Mouse (Mus musculus) embryonic facial prominence, embryonic 14.5 days (tissue): ENCODE data around the gene Bfar. TPM values are rescaled to one million over a fixed set of nuclear protein-coding genes. Genes with fewer than 3 reads are reported as not detected.
"Not testable (repeated sequence)": the region's sequence is repeated elsewhere in the genome, so short reads cannot be mapped to it uniquely, and the experiment has no call there.

ENCODE experiments used
- ATAC-seq: fragments of 200-750 bp; cut with Nextera tagmentation; 2 replicates; pipeline ENCODE4 v1.8.0; 2017; ENCODE audit warnings: low read depth, moderate number of reproducible peaks, moderate TSS enrichment
- DNase-seq: peaks from one replicate; pipeline ENCODE4 v3.0.0-alpha.2; 2015; ENCODE audit warnings: low spot score
- H3K27ac ChIP-seq: fragments of 300-500 bp; sonication (generic); replicated peaks from 2 replicates; pipeline ENCODE4 v1.5.1; 2014; ENCODE audit warnings: low read depth, mild to moderate bottlenecking, low read length, moderate library complexity
- H3K27me3 ChIP-seq: fragments of 300-500 bp; sonication (generic); replicated peaks from 2 replicates; pipeline ENCODE4 v1.6.1; 2014; ENCODE audit warnings: low read length; ENCODE audit not compliant: control insufficient read depth, insufficient read depth
- H3K36me3 ChIP-seq: fragments of 300-500 bp; sonication (generic); 2 replicates; pipeline ENCODE4 v1.6.1; 2014; ENCODE audit warnings: low read length, mixed read lengths; ENCODE audit not compliant: control insufficient read depth, insufficient read depth
- H3K4me1 ChIP-seq: fragments of 300-500 bp; sonication (generic); 2 replicates; pipeline ENCODE4 v1.6.1; 2014; ENCODE audit warnings: antibody characterized with exemption, low read length; ENCODE audit not compliant: control insufficient read depth, insufficient read depth
- H3K4me2 ChIP-seq: fragments of 300-500 bp; sonication (generic); 2 replicates; pipeline ENCODE4 v1.6.1; 2014; ENCODE audit warnings: low read depth, mild to moderate bottlenecking, low read length, moderate library complexity, mixed read lengths
- H3K4me3 ChIP-seq: fragments of 300-500 bp; sonication (generic); 2 replicates; pipeline ENCODE4 v1.5.1; 2014; ENCODE audit warnings: low read depth, mild to moderate bottlenecking, low read length
- H3K9ac ChIP-seq: fragments of 300-500 bp; sonication (generic); 2 replicates; pipeline ENCODE4 v1.6.1; 2014; ENCODE audit warnings: low read depth, mild to moderate bottlenecking, low read length, moderate library complexity, mixed read lengths
- H3K9me3 ChIP-seq: fragments of 300-500 bp; sonication (generic); 2 replicates; pipeline ENCODE4 v1.6.1; 2016; ENCODE audit warnings: low read length; ENCODE audit not compliant: control insufficient read depth
- WGBS: fragments of 180-500 bp; shearing (Covaris S2); extraction: QIAGEN DNeasy Blood & Tissue Kit; methylation state at CpG from one replicate; pipeline ENCODE4 v1.1.7; 2014; 5-methylcytosine and 5-hydroxymethylcytosine counted together
- polyA plus RNA-seq: library from polyadenylated mRNA; unstranded; fragments of >200 nt; fragmentation: Nextera tagmentation; extraction: Ambion mirVana; gene quantifications from 2 replicates; pipeline ENCODE4 v1.2.1, GENCODE M21; 2014

Bfar gene
- polyA plus RNA-seq, 1 experiment from 2014 or later, result 46.5 TPM

DNA sequence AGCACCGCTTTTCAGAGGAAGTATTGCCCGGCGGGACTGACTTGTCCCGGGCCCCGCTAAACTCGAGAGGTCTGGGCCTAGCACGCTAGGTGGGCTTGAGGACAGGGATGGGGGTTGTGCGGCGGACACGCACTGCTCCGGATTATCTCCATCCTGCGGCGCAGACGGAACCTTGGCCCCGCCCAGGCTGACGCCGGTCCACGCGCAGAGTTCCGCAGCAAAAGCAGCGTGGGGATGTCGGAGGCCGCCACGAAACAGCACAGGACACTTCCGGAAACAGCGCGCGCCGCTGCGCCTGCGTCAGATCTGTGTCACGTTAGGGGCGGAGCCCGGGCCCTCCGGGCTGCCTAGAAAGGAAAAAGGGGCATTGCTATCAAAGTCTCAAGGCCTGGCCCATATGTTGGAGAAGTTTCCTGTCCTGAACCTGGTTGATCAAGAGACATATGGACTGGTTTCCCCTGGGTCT lies 3.7 kb upstream of the Bfar start, which contains the start of gene Parn:
Gene Parn (minus strand): TSS at position 293 of the 466 bp plus-strand sequence.
- 0% methylated on average over 34 of the region's 35 CpGs for WGBS
- H3K4me2 ChIP-seq, result peak within 1 kb of the TSS; percentile 56
- H3K4me1 ChIP-seq, result peaks cover 3% of the 10 kb centered on the region
- H3K36me3 ChIP-seq, result peaks cover 28% of the 10 kb centered on the region
- peak within 1 kb of the TSS; percentile 59 for H3K4me3 ChIP-seq
- peak; percentile 96 for DNase-seq
- H3K27ac ChIP-seq, result peak within 1 kb of the TSS; percentile 76
- H3K9ac ChIP-seq, result peak within 1 kb of the TSS; percentile 75
- peak; percentile 90 for ATAC-seq
- H3K9me3 ChIP-seq, result no peaks in the 10 kb centered on the region
- no peaks in the 10 kb centered on the region for H3K27me3 ChIP-seq

- peak overlapping the region; percentile 75; the same call in 1 of the 2 replicates for H3K9ac ChIP-seq
Observed at GRCm38 (mm10) chr16:13668402-13669108, 3.1 kb upstream of the Bfar start.

GRCm38 (mm10) chr16:13669282-13669681 lies 2.4 kb upstream of the Bfar start:
- Histone ChIP-seq H3K9me3 (no peaks in the 10 kb centered on the region), H3K4me3 (no peak overlapping the region), H3K36me3 (peaks cover 20% of the 10 kb centered on the region), H3K27ac (no peak overlapping the region), H3K27me3 (no peaks in the 10 kb centered on the region), H3K4me1 (peaks cover 7% of the 10 kb centered on the region), H3K9ac (no peak overlapping the region), H3K4me2 (no peak overlapping the region)
- no peak for ATAC-seq
- no peak for DNase-seq
- 92% methylated on average over 1 of the region's 1 CpGs for WGBS

More at GRCm38 (mm10) chr16:13668402-13669108, 3.1 kb upstream of the Bfar start:
- WGBS, result 80% methylated on average over 10 of the region's 10 CpGs
- Histone ChIP-seq H3K27me3 (no peaks in the 10 kb centered on the region), H3K9me3 (no peaks in the 10 kb centered on the region), H3K27ac (peak overlapping the region; percentile 76; the same call in 1 of the 2 replicates), H3K36me3 (peaks cover 23% of the 10 kb centered on the region), H3K4me2 (peak overlapping the region; percentile 56), H3K4me3 (peak overlapping the region; percentile 59), H3K4me1 (peaks cover 7% of the 10 kb centered on the region)
- DNase-seq (no peak), ATAC-seq (no peak)

- not testable (repeated sequence) for ATAC-seq, H3K36me3 ChIP-seq, H3K4me1 ChIP-seq, H3K27me3 ChIP-seq, H3K9me3 ChIP-seq, DNase-seq
- Histone ChIP-seq H3K4me2 (peak overlapping the region; percentile 74), H3K27ac (peak overlapping the region; percentile 91), H3K9ac (0 out of 2 replicates have a peak overlapping the region, but pooled peaks have one; percentile 93), H3K4me3 (peak overlapping the region; percentile 98)
- 80% methylated on average over 5 of the region's 5 CpGs for WGBS
Observed at GRCm38 (mm10) chr16:13670896-13671295, 762 bp upstream of the Bfar start.

- peak overlapping the region; percentile 74 for H3K4me2 ChIP-seq
- peak; percentile 38 for ATAC-seq
- peak overlapping the region; percentile 93 for H3K9ac ChIP-seq
- peak overlapping the region; percentile 98 for H3K4me3 ChIP-seq
- peak; percentile 71 for DNase-seq
- H3K27me3 ChIP-seq, result no peaks in the 10 kb centered on the region
- WGBS, result under 1% methylated on average over 20 of the region's 20 CpGs
- no peaks in the 10 kb centered on the region for H3K9me3 ChIP-seq
- H3K27ac ChIP-seq, result peak overlapping the region; percentile 79
- H3K36me3 ChIP-seq, result peaks cover 12% of the 10 kb centered on the region
- peaks cover 7% of the 10 kb centered on the region for H3K4me1 ChIP-seq
Observed at GRCm38 (mm10) chr16:13672386-13672898, 784 bp downstream of the Bfar start.

DNA sequence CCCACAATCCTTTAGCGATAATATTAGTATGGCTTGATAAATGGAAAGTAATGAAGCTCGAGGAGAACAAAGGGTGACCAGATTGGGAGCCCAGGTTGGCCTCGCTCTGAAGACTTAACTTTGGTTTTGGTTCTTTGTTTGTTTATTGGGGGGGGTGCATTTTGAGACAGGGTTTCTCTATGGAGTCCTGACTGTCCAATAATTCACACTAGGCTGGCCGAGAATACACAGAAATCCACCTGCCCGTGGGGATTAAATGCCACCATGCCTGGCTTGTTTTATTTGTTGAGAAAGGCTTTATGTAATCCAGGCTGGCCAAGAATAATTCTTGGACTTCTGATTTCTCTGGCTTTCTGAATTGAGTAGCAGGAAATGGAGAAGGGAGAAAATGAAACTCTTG lies 1.5 kb downstream of the Bfar start:
- H3K27ac ChIP-seq, result no peak overlapping the region
- no peak overlapping the region for H3K9ac ChIP-seq
- no peaks in the 10 kb centered on the region for H3K9me3 ChIP-seq
- peaks cover 7% of the 10 kb centered on the region for H3K4me1 ChIP-seq
- peaks cover 19% of the 10 kb centered on the region for H3K36me3 ChIP-seq
- H3K4me2 ChIP-seq, result peak overlapping the region; percentile 74
- no peaks in the 10 kb centered on the region for H3K27me3 ChIP-seq
- DNase-seq (no peak), ATAC-seq (no peak)
- WGBS, result 85% methylated on average over 5 of the region's 5 CpGs
- H3K4me3 ChIP-seq, result peak overlapping the region; percentile 98

DNA sequence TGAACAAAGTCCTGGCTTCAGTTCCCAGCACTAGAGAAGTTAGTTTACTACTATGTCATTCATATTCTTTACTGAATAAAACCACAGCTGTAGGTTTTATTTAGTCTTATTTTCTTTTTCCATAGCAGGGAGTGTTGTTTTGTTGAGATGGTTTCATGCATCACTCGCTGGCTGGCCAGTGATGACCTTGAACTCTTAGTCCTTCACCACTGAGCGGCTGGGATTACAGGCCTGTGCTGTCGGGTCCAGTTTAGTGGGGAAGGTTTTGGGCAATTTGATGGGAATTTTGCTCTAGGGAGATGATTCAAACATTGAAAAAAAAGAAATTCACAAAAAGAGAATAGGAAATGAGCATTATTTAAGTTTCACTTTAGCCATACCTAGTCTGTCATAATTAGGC lies 2.9 kb downstream of the Bfar start:
- H3K36me3 ChIP-seq, result peaks cover 28% of the 10 kb centered on the region
- no peak overlapping the region for H3K4me2 ChIP-seq
- DNase-seq (no peak), ATAC-seq (no peak)
- H3K9ac ChIP-seq, result no peak overlapping the region
- no peak overlapping the region for H3K27ac ChIP-seq
- WGBS, result 95% methylated on average over 3 of the region's 3 CpGs
- H3K27me3 ChIP-seq, result no peaks in the 10 kb centered on the region
- H3K9me3 ChIP-seq, result no peaks in the 10 kb centered on the region
- H3K4me1 ChIP-seq, result peaks cover 7% of the 10 kb centered on the region
- no peak overlapping the region for H3K4me3 ChIP-seq

DNA sequence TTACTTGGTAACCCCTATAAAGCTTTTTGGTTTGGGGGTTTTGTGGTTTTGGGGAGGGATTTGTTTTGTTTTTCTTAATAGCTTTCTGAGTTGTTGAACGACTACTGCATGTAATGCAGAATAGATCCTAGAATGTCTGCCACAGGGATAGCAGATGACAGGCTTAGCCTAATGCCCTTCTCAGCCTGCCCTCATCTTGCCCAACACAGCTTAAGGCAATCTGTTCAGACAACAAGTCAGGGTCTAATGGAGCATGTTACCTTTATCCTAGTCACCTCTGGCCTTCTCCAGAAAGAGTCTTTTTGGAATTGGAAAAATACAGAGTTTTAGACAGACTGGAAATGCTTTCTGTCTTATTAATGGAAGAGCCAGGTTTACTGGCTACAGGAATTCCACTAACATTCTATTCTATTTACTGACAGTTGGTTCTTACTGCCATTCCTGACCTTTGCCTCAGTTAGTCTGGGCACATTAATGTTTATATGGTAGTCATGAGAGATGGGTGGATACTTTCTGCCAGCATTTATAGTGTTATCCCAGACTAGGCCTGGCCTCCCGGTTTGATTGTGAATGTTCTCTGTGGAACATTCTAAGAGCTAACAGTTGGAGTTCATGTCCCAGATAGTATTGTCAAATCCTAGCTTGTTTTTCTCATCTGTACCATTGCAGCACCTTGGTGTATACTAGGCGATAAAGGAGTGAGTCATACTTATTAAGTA lies 7.1 kb downstream of the Bfar start:
- DNase-seq (no peak), ATAC-seq (no peak)
- Histone ChIP-seq H3K27me3 (no peaks in the 10 kb centered on the region), H3K4me2 (no peak overlapping the region), H3K27ac (no peak overlapping the region), H3K4me3 (no peak overlapping the region), H3K9ac (no peak overlapping the region), H3K36me3 (peaks cover 30% of the 10 kb centered on the region), H3K4me1 (no peaks in the 10 kb centered on the region), H3K9me3 (no peaks in the 10 kb centered on the region)
- WGBS, result 85% methylated on average over 3 of the region's 3 CpGs
